ENCODE assay signal across 7 mouse cellular contexts in the genomic region with DNA sequence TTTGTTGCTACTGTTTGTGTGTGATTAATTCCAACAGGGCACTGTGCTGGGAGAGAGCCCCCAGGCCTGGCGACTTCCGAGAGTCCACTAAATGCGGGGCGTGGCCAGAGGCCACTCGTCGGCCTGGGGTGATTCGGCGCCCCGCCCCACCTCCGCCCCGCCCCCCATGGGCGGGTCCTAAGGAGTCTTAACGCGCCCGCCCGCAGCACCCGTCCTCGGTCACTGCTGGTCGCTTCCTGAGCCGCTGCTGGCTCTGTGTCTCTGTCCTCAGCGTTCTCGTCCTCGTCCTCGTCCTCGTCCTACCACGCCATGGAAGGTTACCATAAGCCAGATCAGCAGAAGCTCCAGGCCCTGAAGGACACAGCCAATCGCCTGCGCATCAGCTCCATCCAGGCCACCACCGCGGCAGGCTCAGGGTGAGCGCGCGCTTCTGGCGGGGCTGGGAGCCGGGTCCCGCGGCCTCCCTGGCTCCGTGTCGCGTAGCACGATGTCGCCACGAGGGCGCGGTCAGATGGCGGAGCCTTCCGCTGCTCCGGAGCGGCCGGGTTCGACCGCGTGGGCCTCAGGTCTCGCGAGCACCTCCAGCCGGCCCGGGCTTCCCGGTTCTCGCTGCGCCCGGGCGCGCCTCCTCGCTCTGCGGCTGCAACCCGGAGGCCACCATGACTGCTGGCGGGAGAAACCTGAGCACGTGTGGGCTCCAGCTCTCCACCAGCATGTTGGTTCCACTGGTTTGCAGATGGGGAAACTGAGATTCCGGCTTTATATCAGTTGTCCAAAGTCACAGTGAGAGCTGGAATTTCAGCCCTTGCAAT. TPM values are rescaled to one million over a fixed set of nuclear protein-coding genes. Genes with fewer than 3 reads are reported as not detected.
DNase-seq lines count a peak whose midpoint lies in the region; ATAC-seq and TF ChIP-seq lines count a peak whose summit lies in the region.

No protein-coding gene starts in this region.

- peak overlapping the region; percentile 74 for H3K4me2 ChIP-seq in embryonic facial prominence, embryonic 11.5 days (ENCODE audit: low read depth, low read length)
- H3K4me2 ChIP-seq in limb, embryonic 12.5 days: peak overlapping the region; percentile 92
- peak overlapping the region; percentile 70 for H3K4me2 ChIP-seq in midbrain, embryonic 15.5 days

- H3K4me3 ChIP-seq in embryonic facial prominence, embryonic 11.5 days (ENCODE audit: low read depth, low read length): peak overlapping the region; percentile 62
- H3K4me3 ChIP-seq in kidney, adult 2 months (ENCODE audit: insufficient read depth, low read depth, low read length): peak overlapping the region; percentile 72
- peak overlapping the region; percentile 78 for H3K4me3 ChIP-seq in limb, embryonic 12.5 days (replicated peaks)
- peak overlapping the region; percentile 80 for H3K4me3 ChIP-seq in midbrain, embryonic 15.5 days
- peak overlapping the region; percentile 70 for H3K4me3 ChIP-seq in spleen, adult 2 months (ENCODE audit: extremely low read depth, insufficient read depth, insufficient read length)

- ATAC-seq in embryonic facial prominence, embryonic 11.5 days (replicated peaks; ENCODE audit: insufficient number of reproducible peaks, low FRiP score, low TSS enrichment, low read depth): peak; percentile 87
- ATAC-seq in limb, embryonic 12.5 days (ENCODE audit: insufficient number of reproducible peaks, insufficient read depth, low FRiP score, low TSS enrichment, low read depth): peak; percentile 86
- peak; percentile 94 for ATAC-seq in midbrain, embryonic 15.5 days (replicated peaks)

- peak overlapping the region; percentile 86 for H3K27ac ChIP-seq in embryonic facial prominence, embryonic 11.5 days (replicated peaks; ENCODE audit: low read depth, low read length)
- H3K27ac ChIP-seq in kidney, adult 2 months (ENCODE audit: insufficient read depth, low read depth, low read length): peak overlapping the region; percentile 95
- H3K27ac ChIP-seq in limb, embryonic 12.5 days: peak overlapping the region; percentile 92
- peak overlapping the region; percentile 94 for H3K27ac ChIP-seq in midbrain, embryonic 15.5 days
- H3K27ac ChIP-seq in spleen, adult 2 months (ENCODE audit: insufficient read depth, low read length): peak overlapping the region; percentile 85

- under 1% methylated on average over 69 of the region's 69 CpGs for WGBS in embryonic facial prominence, embryonic 11.5 days
- WGBS in kidney, adult 2 months: under 1% methylated on average over 69 of the region's 69 CpGs
- WGBS in limb, embryonic 12.5 days: under 1% methylated on average over 69 of the region's 69 CpGs
- under 1% methylated on average over 69 of the region's 69 CpGs for WGBS in midbrain, embryonic 15.5 days
- WGBS in spleen, adult 2 months: under 1% methylated on average over 69 of the region's 69 CpGs

- H3K4me1 ChIP-seq in embryonic facial prominence, embryonic 11.5 days (ENCODE audit: control insufficient read depth, insufficient read depth, low read length): no peaks in the 10 kb centered on the region
- H3K4me1 ChIP-seq in kidney, adult 2 months (ENCODE audit: control insufficient read depth, insufficient read depth, low read length): peaks cover 25% of the 10 kb centered on the region
- H3K4me1 ChIP-seq in limb, embryonic 12.5 days (replicated peaks): peaks cover 33% of the 10 kb centered on the region
- H3K4me1 ChIP-seq in midbrain, embryonic 15.5 days: peaks cover 36% of the 10 kb centered on the region
- peaks cover 17% of the 10 kb centered on the region; the same call in 1 of the 2 replicates for H3K4me1 ChIP-seq in spleen, adult 2 months (ENCODE audit: control insufficient read depth, insufficient read depth, insufficient read length)

- TF ChIP-seq POLR2A in kidney, adult 2 months (IDR thresholded peaks at IDR 0.05; ENCODE audit: low read depth, low read length): peak; percentile 94
- peak; percentile 91 for TF ChIP-seq POLR2A in spleen, adult 2 months (IDR thresholded peaks at IDR 0.05; ENCODE audit: low read depth, low read length)

- H3K27me3 ChIP-seq in embryonic facial prominence, embryonic 11.5 days (ENCODE audit: control insufficient read depth, insufficient read depth, low read length): no peaks in the 10 kb centered on the region
- no peaks in the 10 kb centered on the region for H3K27me3 ChIP-seq in kidney, adult 2 months (replicated peaks; ENCODE audit: control insufficient read depth, insufficient read depth, low read length)
- H3K27me3 ChIP-seq in limb, embryonic 12.5 days: no peaks in the 10 kb centered on the region
- H3K27me3 ChIP-seq in midbrain, embryonic 15.5 days (replicated peaks): no peaks in the 10 kb centered on the region
- no peaks in the 10 kb centered on the region for H3K27me3 ChIP-seq in spleen, adult 2 months (ENCODE audit: control insufficient read depth, insufficient read depth, low read length)

- H3K36me3 ChIP-seq in embryonic facial prominence, embryonic 11.5 days (replicated peaks; ENCODE audit: control insufficient read depth, insufficient read depth, low read depth, low read length): no peaks in the 10 kb centered on the region
- H3K36me3 ChIP-seq in kidney, adult 2 months (ENCODE audit: control insufficient read depth, insufficient read depth, low read length): no peaks in the 10 kb centered on the region
- H3K36me3 ChIP-seq in limb, embryonic 12.5 days: 0 out of 2 replicates have a peak, but pooled peaks cover 7% of the 10 kb centered on the region
- H3K36me3 ChIP-seq in midbrain, embryonic 15.5 days (replicated peaks): no peaks in the 10 kb centered on the region
- no peaks in the 10 kb centered on the region for H3K36me3 ChIP-seq in spleen, adult 2 months (ENCODE audit: control insufficient read depth, insufficient read depth, low read length)

- TF ChIP-seq CTCF in kidney, adult 2 months (conservative IDR thresholded peaks at IDR 0.05; ENCODE audit: insufficient read depth, insufficient read length, low read depth, low read length): no peak
- TF ChIP-seq CTCF in spleen, adult 2 months (IDR thresholded peaks at IDR 0.05; ENCODE audit: extremely low read depth, insufficient read depth, insufficient read length, insufficient replicate concordance): no peak

- no peaks in the 10 kb centered on the region for H3K9me3 ChIP-seq in embryonic facial prominence, embryonic 11.5 days (replicated peaks; ENCODE audit: control insufficient read depth, low read length)
- no peaks in the 10 kb centered on the region for H3K9me3 ChIP-seq in limb, embryonic 12.5 days
- no peaks in the 10 kb centered on the region for H3K9me3 ChIP-seq in midbrain, embryonic 15.5 days

- DNase-seq in adrenal gland, postnatal 14 days: peak; percentile 99
- DNase-seq in embryonic facial prominence, embryonic 11.5 days (ENCODE audit: low spot score): peak; percentile 97
- DNase-seq in heart, adult 18-20 months: peak; percentile 96 to 99
- peak; percentile 98 for DNase-seq in kidney, adult 2 months
- peak; percentile 80 to 93 for DNase-seq in spleen, adult 2 months (ENCODE audit: low read depth in 1 of 2, low spot score in 2 of 2)

- H3K9ac ChIP-seq in embryonic facial prominence, embryonic 11.5 days (replicated peaks; ENCODE audit: low read length): peak overlapping the region; percentile 78
- peak overlapping the region; percentile 94 for H3K9ac ChIP-seq in limb, embryonic 12.5 days (replicated peaks)
- H3K9ac ChIP-seq in midbrain, embryonic 15.5 days: peak overlapping the region; percentile 83

RNA-seq across cellular contexts. Expression of gene Tkt, which starts 1.0 kb away (rescaled TPM):
- total RNA-seq in adrenal gland, postnatal 14 days (2021): 829 and 921 TPM in 2 replicates
- 131 TPM in 2 replicates for polyA plus RNA-seq in embryonic facial prominence, embryonic 11.5 days (2014; fragmentation: Nextera tagmentation; extraction: Ambion mirVana)
- total RNA-seq in heart, adult 18-20 months (2021): 100 to 1,000 TPM in 1 of 2 experiments, 10 to 100 TPM in 1; 32.6 to 146 TPM
- polyA plus RNA-seq in kidney, adult 2 months (2012; rRNA removed): 393 and 447 TPM in 2 replicates
- polyA plus RNA-seq in limb, embryonic 12.5 days (2016; fragmentation: Nextera tagmentation; extraction: Ambion mirVana): 242 and 244 TPM in 2 replicates
- polyA plus RNA-seq in midbrain, embryonic 15.5 days (2015; fragmentation: Nextera tagmentation; extraction: Ambion mirVana): 262 and 279 TPM in 2 replicates
- polyA plus RNA-seq in spleen, adult 2 months (2012; rRNA removed): 149 and 160 TPM in 2 replicates

RNA-seq across cellular contexts. Expression of gene Cacna1d, which starts 57.9 kb away (rescaled TPM):
- 15.4 and 18.6 TPM in 2 replicates for total RNA-seq in adrenal gland, postnatal 14 days (2021)
- polyA plus RNA-seq in embryonic facial prominence, embryonic 11.5 days (2014; fragmentation: Nextera tagmentation; extraction: Ambion mirVana): 0.88 and 2.2 TPM in 2 replicates
- total RNA-seq in heart, adult 18-20 months (2021): 1 to 10 TPM; 1.7 to 2.0 TPM
- polyA plus RNA-seq in kidney, adult 2 months (2012; rRNA removed): 4.0 and 4.9 TPM in 2 replicates
- 3.0 and 3.6 TPM in 2 replicates for polyA plus RNA-seq in limb, embryonic 12.5 days (2016; fragmentation: Nextera tagmentation; extraction: Ambion mirVana)
- polyA plus RNA-seq in midbrain, embryonic 15.5 days (2015; fragmentation: Nextera tagmentation; extraction: Ambion mirVana): 10.5 and 12.1 TPM in 2 replicates
- 3.2 TPM in 2 replicates for polyA plus RNA-seq in spleen, adult 2 months (2012; rRNA removed)

Comparison
In these comparisons a context has a peak if more than half of its experiments do, and no peak if none do; other contexts are left out.
1. Peak in every context shown above with its lines: DNase-seq, ATAC-seq, H3K4me3 ChIP-seq and H3K27ac ChIP-seq.